In the genomic region with DNA sequence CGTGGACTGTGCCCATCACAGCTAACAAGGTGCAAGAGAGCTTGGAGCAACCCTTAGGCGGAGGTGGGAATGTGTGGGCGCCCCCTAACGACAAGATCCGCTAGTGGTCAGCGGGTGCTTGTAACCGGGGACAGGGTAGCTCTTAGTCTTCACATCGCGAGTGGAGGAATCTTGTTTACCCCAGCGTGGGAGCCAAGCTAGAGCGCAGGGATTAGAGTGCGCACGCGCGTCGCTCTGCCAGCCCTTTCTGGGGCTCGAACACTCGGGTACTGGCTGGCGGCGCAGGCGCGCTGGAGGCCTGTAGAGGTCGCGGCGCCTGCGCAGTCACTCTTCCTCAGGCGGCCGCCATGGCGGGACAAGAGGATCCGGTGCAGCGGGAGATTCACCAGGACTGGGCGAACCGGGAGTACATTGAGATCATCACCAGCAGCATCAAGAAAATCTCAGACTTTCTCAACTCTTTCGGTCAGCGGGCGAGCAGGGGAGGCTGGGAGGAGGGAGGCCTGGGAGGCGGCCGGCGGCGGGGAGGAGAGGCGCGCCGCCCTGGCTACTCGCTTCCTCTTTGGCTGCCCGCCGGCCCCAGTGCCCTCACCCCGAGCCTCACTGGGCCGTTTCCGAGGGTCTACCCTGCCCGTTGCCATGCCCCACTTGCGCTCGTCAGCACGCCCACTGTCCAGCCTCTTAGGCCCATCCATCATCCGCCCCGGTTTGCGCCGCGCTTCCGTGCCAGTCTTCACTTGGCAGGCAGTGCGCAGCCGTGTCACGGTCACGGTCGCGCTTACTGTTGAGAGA, we compare ENCODE assay signal across 8 mouse cellular contexts. TPM values are rescaled to one million over a fixed set of nuclear protein-coding genes. Genes with fewer than 3 reads are reported as not detected.
A peak's percentile ranks its signal among the peaks of the same experiment; 100 is the strongest.
DNase-seq lines count a peak whose midpoint lies in the region; ATAC-seq and TF ChIP-seq lines count a peak whose summit lies in the region.

A gene (plus strand): TSS at position 341 of the 792 bp plus-strand sequence.

- intact Hi-C loops in left cerebral cortex, postnatal 10 days (cut with DNase I), result loop anchor here (5.0 kb wide), 1 partner anchor 102 kb away; a partner anchor contains a TSS

- peaks cover 12% of the 10 kb centered on the region for H3K4me1 ChIP-seq in cortical plate, adult 2 months (ENCODE audit: control insufficient read depth, insufficient read depth, low read length)

- peak; percentile 87 for DNase-seq in gastrocnemius, postnatal 10 days
- DNase-seq in left cerebral cortex, postnatal 10 days (ENCODE audit: extremely low spot score in 1 of 2, low spot score in 2 of 2), result peak; percentile 85 to 93
- peak; percentile 88 for DNase-seq in right cerebral cortex, postnatal 25 days
- DNase-seq in urinary bladder, postnatal 4 days (ENCODE audit: low spot score in 2 of 2), result peak; percentile 80 to 84

- peak; percentile 15; the same call in 1 of the 2 replicates for TF ChIP-seq CTCF in cortical plate, adult 2 months (IDR thresholded peaks at IDR 0.05; ENCODE audit: extremely low read depth, insufficient read depth, low read length)

- peak; percentile 74 for ATAC-seq in activated CD4-positive, CD25-positive, alpha-beta regulatory T cell, adult 4 months
- ATAC-seq in inflammation-experienced regulatory T-cells, adult 6 months, result peak; percentile 83
- peak; percentile 80 for ATAC-seq in megakaryocyte-erythroid progenitor cell, adult 5-6 weeks (replicated peaks; ENCODE audit: low FRiP score, low TSS enrichment, poor library complexity, severe bottlenecking)

- H3K4me3 ChIP-seq in cortical plate, adult 2 months (ENCODE audit: insufficient read depth, low read length), result peak within 1 kb of the TSS; percentile 97

- TF ChIP-seq POLR2A in cortical plate, adult 2 months (IDR thresholded peaks at IDR 0.05; ENCODE audit: extremely low read depth, insufficient read depth, low read length), result peak; percentile 48

- H3K27ac ChIP-seq in cortical plate, adult 2 months (ENCODE audit: insufficient read depth, low read length), result peak within 1 kb of the TSS; percentile 85

RNA-seq across cellular contexts. Expression of the gene that starts here (rescaled TPM):
- polyA plus RNA-seq in activated CD4-positive, CD25-positive, alpha-beta regulatory T cell, adult 4 months (2017; shearing (Covaris generic)), result 100 to 1,000 TPM; 275 to 326 TPM
- polyA plus RNA-seq in cortical plate, adult 2 months (2012; rRNA removed), result 425 and 442 TPM in 2 replicates
- 10 to 100 TPM; 64.2 to 66.3 TPM for total RNA-seq in gastrocnemius, postnatal 10 days (2021)
- polyA plus RNA-seq in inflammation-experienced regulatory T-cells, adult 6 months (2017; shearing (Covaris generic)), result 100 to 1,000 TPM; 274 to 315 (median 285) TPM
- 100 to 1,000 TPM; 210 to 211 TPM for total RNA-seq in left cerebral cortex, postnatal 10 days (2021)
- total RNA-seq in megakaryocyte-erythroid progenitor cell, adult 5-6 weeks (2014; fragmentation: Nextera tagmentation), result 136 and 142 TPM in 2 replicates
- total RNA-seq in megakaryocyte-erythroid progenitor cell, adult 5-6 weeks (2017), result 68.2 and 68.8 TPM in 2 replicates

Comparison
In these comparisons a context has a peak if more than half of its experiments do, and no peak if none do; other contexts are left out.
1. Peak in every context shown above with its lines: DNase-seq, ATAC-seq, H3K4me3 ChIP-seq and H3K27ac ChIP-seq.